Mouse (Mus musculus): ENCODE measurements at regions not wholly inside any gene's neighbourhood (a gene's known extent, or its start where the extent isn't known, plus 50 kb on each side); places are given as distances from the start of the nearest gene placed in this dataset.
A peak's percentile ranks its signal among the peaks of the same experiment; 100 is the strongest.
"Not testable (repeated sequence)": the region's sequence is repeated elsewhere in the genome, so short reads cannot be mapped to it uniquely, and the experiment has no call there.

- TF ChIP-seq POLR2A (IDR thresholded peaks at IDR 0.05; ENCODE audit: low read depth, low read length) (no peak), CTCF (conservative IDR thresholded peaks at IDR 0.05; ENCODE audit: insufficient read depth, insufficient read length, low read depth, low read length) (no peak)
- no peaks in the 10 kb centered on the region for H3K36me3 ChIP-seq (ENCODE audit: control insufficient read depth, insufficient read depth, low read length)
- DNase-seq, result no peak
- no peak overlapping the region for H3K4me3 ChIP-seq (ENCODE audit: insufficient read depth, low read depth, low read length)
- no peaks in the 10 kb centered on the region for H3K4me1 ChIP-seq (ENCODE audit: control insufficient read depth, insufficient read depth, low read length)
- WGBS, result 50% methylated on average over 10 of the region's 10 CpGs
- H3K27ac ChIP-seq (ENCODE audit: insufficient read depth, low read depth, low read length), result no peak overlapping the region
- no peaks in the 10 kb centered on the region for H3K27me3 ChIP-seq (replicated peaks; ENCODE audit: control insufficient read depth, insufficient read depth, low read length)
These were observed 181.4 kb downstream of the Cdca7 start for GRCm38 (mm10) chr2:72657101-72657920.

DNA sequence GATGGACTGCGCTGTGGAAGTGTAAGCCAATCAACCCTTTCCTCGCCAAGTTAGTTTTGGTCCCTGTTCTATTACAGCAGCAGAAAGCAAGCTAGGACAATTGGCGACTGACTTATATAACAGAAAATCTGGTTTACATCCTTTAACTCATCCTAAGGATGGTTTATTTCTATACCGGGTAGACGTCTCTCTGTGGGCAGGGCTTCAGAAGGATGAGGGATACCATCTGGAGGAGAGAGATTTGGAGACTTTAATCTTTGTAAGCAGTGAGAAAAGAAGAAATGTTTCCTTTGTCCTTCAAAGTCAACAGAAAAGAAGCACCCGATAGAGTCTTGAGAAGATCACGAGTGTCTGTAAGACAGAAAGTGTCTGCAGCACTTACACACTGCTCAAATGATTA is 186.4 kb downstream of the Cdca7 start:
- TF ChIP-seq CTCF (conservative IDR thresholded peaks at IDR 0.05; ENCODE audit: insufficient read depth, insufficient read length, low read depth, low read length) (no peak), POLR2A (IDR thresholded peaks at IDR 0.05; ENCODE audit: low read depth, low read length) (no peak)
- Histone ChIP-seq H3K4me1 (ENCODE audit: control insufficient read depth, insufficient read depth, low read length) (no peaks in the 10 kb centered on the region), H3K4me3 (ENCODE audit: insufficient read depth, low read depth, low read length) (no peak overlapping the region), H3K36me3 (ENCODE audit: control insufficient read depth, insufficient read depth, low read length) (no peaks in the 10 kb centered on the region), H3K27ac (ENCODE audit: insufficient read depth, low read depth, low read length) (no peak overlapping the region), H3K27me3 (replicated peaks; ENCODE audit: control insufficient read depth, insufficient read depth, low read length) (no peaks in the 10 kb centered on the region)
- 80% methylated on average over 7 of the region's 7 CpGs for WGBS
- DNase-seq, result no peak

DNA sequence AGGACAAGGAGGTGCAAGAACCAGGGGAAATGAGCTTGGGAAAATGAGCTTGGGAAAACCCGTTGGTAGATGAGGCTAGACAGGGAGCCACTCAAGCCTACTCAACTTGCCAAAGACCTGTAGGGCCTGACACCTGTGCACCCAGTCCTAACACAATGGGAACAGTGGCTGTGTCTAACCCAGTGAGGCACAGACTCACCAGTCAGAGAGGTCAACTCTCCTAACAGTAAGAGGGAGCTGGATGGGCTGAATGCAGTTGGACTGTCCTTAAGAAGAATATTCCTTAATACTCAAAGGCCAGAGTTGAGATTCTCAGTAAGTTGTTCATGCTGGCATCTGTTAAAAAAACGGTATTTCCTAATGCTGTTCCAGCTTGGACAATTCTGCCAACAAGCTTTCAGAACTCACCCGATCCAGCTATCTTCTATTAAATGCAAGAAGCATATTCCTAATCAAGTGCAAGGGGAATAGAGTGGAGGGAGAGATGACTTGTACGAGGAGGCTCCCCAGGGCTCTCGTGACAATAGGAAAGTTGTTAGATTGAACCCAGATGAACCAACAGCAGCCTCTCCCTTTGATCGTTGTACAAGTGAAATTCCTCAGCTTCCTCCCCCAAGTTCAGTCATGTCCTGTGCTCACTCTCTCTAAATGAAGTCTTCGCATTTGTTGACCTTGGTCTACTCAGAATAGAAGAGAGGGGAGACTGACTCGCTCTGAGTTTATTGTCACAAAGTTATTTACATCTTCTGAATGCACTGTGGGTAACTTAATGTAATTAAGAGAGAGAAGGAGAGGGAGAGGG is 187.2 kb downstream of the Cdca7 start:
- WGBS, result 55% methylated on average over 8 of the region's 8 CpGs

GRCm38 (mm10) chr2:72667396-72667795 is 191.4 kb downstream of the Cdca7 start:
- not testable (repeated sequence) for DNase-seq; H3K27me3 ChIP-seq (replicated peaks; ENCODE audit: control insufficient read depth, insufficient read depth, low read length); H3K36me3 ChIP-seq (ENCODE audit: control insufficient read depth, insufficient read depth, low read length); H3K4me1 ChIP-seq (ENCODE audit: control insufficient read depth, insufficient read depth, low read length); H3K4me3 ChIP-seq (ENCODE audit: insufficient read depth, low read depth, low read length); H3K27ac ChIP-seq (ENCODE audit: insufficient read depth, low read depth, low read length)
- 97% methylated on average over 16 of the region's 16 CpGs for WGBS

More for the DNA sequence above, 187.2 kb downstream of the Cdca7 start:
- DNase-seq, result no peak
- TF ChIP-seq CTCF (conservative IDR thresholded peaks at IDR 0.05; ENCODE audit: insufficient read depth, insufficient read length, low read depth, low read length) (no peak), POLR2A (IDR thresholded peaks at IDR 0.05; ENCODE audit: low read depth, low read length) (no peak)
- Histone ChIP-seq H3K36me3 (ENCODE audit: control insufficient read depth, insufficient read depth, low read length) (no peaks in the 10 kb centered on the region), H3K27ac (ENCODE audit: insufficient read depth, low read depth, low read length) (no peak overlapping the region), H3K4me1 (ENCODE audit: control insufficient read depth, insufficient read depth, low read length) (no peaks in the 10 kb centered on the region), H3K4me3 (ENCODE audit: insufficient read depth, low read depth, low read length) (no peak overlapping the region), H3K27me3 (replicated peaks; ENCODE audit: control insufficient read depth, insufficient read depth, low read length) (no peaks in the 10 kb centered on the region)

- no peak for TF ChIP-seq CTCF (conservative IDR thresholded peaks at IDR 0.05; ENCODE audit: insufficient read depth, insufficient read length, low read depth, low read length)
- TF ChIP-seq POLR2A (IDR thresholded peaks at IDR 0.05; ENCODE audit: low read depth, low read length), result no peak
- Histone ChIP-seq H3K27ac (ENCODE audit: insufficient read depth, low read depth, low read length) (no peak overlapping the region), H3K4me1 (ENCODE audit: control insufficient read depth, insufficient read depth, low read length) (no peaks in the 10 kb centered on the region), H3K36me3 (ENCODE audit: control insufficient read depth, insufficient read depth, low read length) (no peaks in the 10 kb centered on the region), H3K27me3 (replicated peaks; ENCODE audit: control insufficient read depth, insufficient read depth, low read length) (no peaks in the 10 kb centered on the region), H3K4me3 (ENCODE audit: insufficient read depth, low read depth, low read length) (no peak overlapping the region)
- no peak for DNase-seq
- WGBS, result 63% methylated on average over 13 of the region's 13 CpGs
These were observed 197.2 kb downstream of the Cdca7 start for GRCm38 (mm10) chr2:72672908-72673901.

DNA sequence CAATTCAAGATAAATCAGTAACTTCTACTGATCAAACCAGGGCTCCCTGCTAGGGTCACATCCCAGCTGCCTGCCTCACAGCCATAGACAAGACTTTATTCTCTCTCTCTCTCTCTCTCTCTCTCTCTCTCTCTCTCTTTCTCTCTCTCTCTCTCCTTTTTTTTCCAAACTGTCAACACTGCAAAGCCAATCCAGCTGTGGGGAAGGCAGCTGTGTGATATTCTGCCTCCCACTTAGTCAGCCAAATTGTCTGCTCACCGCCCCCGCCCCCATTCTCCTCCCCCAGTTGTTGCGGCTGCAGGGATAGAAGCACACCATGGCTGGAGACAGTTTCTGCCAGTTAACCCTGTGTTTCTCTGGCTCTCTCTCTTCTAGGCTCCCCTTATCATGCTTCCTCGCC is 198.3 kb downstream of the Cdca7 start:
- no peak for TF ChIP-seq POLR2A (IDR thresholded peaks at IDR 0.05; ENCODE audit: low read depth, low read length)
- no peak overlapping the region for H3K27ac ChIP-seq (ENCODE audit: insufficient read depth, low read depth, low read length)
- WGBS, result 28% methylated on average over 4 of the region's 4 CpGs

More for the DNA sequence above, 198.3 kb downstream of the Cdca7 start:
- Histone ChIP-seq H3K4me3 (ENCODE audit: insufficient read depth, low read depth, low read length) (no peak overlapping the region), H3K4me1 (ENCODE audit: control insufficient read depth, insufficient read depth, low read length) (no peaks in the 10 kb centered on the region), H3K36me3 (ENCODE audit: control insufficient read depth, insufficient read depth, low read length) (no peaks in the 10 kb centered on the region), H3K27me3 (replicated peaks; ENCODE audit: control insufficient read depth, insufficient read depth, low read length) (no peaks in the 10 kb centered on the region)
- peak; percentile 8 for DNase-seq
